Mouse (Mus musculus): ENCODE data around the gene Prelp.

GRCm38 (mm10) chr1:133908659-133909575 lies 12.3 kb downstream of the Prelp start:
- TF ChIP-seq CTCF (conservative IDR thresholded peaks at IDR 0.05; ENCODE audit: low read length) (no peak), NANOG (IDR thresholded peaks at IDR 0.05; ENCODE audit: borderline replicate concordance, low read length) (no peak)
